Mouse (Mus musculus) E14TG2a.4 (cell line): Measurements from ENCODE around the gene Limk2.

ENCODE experiments used
- CTCF ChIP-seq: conservative IDR thresholded peaks from 2 replicates; pipeline ENCODE4 v1.5.1; 2014; ENCODE audit warnings: low read length
- NANOG ChIP-seq: IDR thresholded peaks from 2 replicates; pipeline ENCODE4 v1.6.1; 2014; ENCODE audit warnings: borderline replicate concordance, low read length, mixed read lengths
- POU5F1 ChIP-seq: IDR thresholded peaks from 2 replicates; pipeline ENCODE4 v1.6.1; 2014; ENCODE audit warnings: low read length, borderline replicate concordance

DNA sequence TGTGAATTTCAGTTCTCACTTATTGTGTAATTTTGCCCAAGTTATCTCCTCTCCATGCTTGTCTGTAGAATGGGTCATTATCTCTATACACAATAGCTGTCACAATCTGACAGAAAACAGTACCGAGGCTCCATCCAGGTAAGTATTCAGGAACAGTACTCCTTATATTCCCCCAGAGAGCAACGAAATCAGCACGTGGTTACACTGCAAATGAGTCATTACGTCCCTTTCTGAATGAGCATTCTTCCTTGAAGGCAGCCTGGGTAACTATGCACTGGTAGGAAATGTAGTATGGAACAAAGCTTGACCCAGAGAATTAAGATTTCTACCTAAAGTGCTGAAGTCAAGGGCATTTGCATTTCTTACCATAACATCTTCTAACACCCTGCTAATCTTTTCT is 33.7 kb upstream of the Limk2 start:
- TF ChIP-seq CTCF, result no peak
- no peak for TF ChIP-seq POU5F1
- no peak for TF ChIP-seq NANOG
